Mouse (Mus musculus) c-Kit-negative CD71-positive TER-119-positive erythroid progenitor cells, embryonic 14.5 days (primary cell): Measurements from ENCODE around the gene Akr1c12.
"Not testable (repeated sequence)": the region's sequence is repeated elsewhere in the genome, so short reads cannot be mapped to it uniquely, and the experiment has no call there.

Source experiments
- DNase-seq: peaks from one replicate; pipeline ENCODE4 v3.0.0-alpha.2; 2013; ENCODE audit warnings: low read depth, low spot score

Gene Akr1c12

GRCm38 (mm10) chr13:4279284-4279683, at the start of gene Akr1c12:
Akr1c12 (minus strand) TSS chr13:4279433.
- DNase-seq: no peak

- DNase-seq: no peak
Observed at GRCm38 (mm10) chr13:4318773-4319172, 39.5 kb upstream of the Akr1c12 start.

GRCm38 (mm10) chr13:4313907-4314306, 34.7 kb upstream of the Akr1c12 start:
- DNase-seq: no peak

GRCm38 (mm10) chr13:4304861-4305565, 25.8 kb upstream of the Akr1c12 start:
- DNase-seq: no peak

GRCm38 (mm10) chr13:4296991-4297390, 17.8 kb upstream of the Akr1c12 start:
- no peak for DNase-seq

DNA sequence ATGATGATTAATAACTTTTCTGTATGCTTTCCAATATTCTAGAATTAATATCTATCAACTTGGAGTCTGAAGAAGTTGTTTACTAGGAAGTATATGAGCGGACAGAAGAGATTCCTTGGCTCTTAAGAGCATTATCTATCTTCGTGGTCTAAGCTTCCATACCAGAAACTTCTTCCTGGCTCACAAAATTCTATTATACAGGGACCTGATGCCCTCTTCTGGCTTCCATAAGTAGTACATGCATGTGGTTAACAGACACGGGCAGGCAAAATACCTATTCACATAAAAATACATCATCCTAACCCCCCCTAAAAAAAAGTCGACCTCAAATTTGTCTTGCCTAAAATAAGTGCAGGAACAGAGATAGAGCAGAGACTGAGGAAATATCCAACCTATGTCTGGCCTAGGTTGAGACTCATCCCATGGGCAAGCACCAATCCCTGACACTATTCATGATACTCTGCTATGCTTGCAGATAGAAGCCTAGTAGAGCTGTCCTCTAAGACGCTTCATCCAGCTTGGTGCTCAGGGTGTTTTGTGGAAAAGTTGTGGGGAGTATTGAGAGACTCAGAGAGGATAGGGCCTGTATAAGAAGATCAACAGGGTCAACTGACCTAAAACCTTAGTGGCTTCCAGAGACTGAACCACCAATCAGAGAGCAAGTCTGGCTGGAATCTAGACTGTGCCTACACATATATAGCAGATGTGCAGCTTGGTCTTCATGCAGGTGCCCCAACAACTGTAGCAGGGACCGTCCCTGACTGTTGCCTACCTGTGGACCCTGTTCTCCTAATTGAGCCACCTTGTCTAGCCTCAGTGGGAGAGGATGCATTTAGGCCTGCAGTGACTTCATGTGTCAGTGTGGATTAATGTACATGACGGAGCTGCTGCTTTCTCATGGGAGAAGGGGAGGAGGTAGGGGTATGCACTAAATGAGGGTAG, 2.5 kb upstream of the Akr1c12 start:
- DNase-seq: no peak

DNA sequence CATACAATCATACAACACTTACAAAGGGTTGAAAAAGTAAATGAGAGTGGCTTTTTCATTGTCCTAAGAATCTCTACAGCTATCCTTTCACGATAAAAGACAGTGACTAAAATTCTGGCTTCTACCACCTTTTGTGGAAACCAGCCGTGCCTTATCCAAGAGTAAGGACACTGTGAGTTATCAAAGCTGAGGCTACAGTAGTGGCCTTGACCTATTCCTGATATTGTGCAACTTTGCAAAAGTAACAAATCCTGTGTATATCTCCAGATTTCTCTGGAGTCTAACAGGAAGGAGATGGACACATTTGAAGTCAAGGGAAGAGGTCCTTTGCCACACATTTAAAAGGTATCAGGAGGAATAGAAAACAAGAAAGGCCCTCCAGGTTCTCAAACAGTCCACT, 1.7 kb downstream of the Akr1c12 start:
- DNase-seq: no peak

DNA sequence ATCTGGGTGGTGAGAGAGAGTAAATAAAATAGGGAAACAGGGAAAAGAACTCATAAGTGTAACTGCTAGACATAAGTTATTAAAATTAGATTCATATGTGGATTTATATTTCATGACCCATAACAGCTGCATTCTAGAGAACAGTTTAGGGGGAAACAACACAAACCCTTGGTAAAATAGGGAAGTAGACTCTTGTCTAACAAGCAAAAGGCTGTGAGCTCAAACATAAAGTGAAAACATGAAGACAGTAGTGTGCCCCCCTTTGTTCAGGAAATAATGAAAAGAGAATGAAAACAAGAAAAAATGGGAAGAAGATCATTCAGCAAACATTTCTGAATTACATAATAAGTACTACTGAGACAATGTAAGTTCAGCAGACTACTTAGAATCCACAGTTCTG, 8.4 kb downstream of the Akr1c12 start:
- DNase-seq: no peak

- not testable (repeated sequence) for DNase-seq
Observed at GRCm38 (mm10) chr13:4265455-4265854, 13.8 kb downstream of the Akr1c12 start.

DNA sequence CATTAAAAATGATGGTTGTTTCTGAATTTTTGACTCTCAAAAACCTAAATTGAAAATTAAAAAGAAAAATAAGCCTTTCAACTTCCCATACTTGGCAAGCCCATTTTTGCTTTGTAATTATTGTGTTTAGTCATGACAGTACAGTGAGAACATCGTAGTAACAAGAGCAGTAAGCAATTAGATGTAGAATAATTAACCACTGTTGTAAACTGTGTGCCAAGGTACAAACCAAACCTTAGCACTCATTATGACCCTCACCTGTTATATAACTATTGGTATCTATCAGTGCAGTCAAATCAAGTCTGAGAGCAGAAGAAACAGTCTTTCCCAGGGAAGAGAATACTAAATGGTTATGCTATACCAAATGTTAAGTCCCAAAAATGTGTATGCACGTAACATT, 14.2 kb downstream of the Akr1c12 start:
- no peak for DNase-seq

- no peak for DNase-seq
Observed at GRCm38 (mm10) chr13:4264612-4265011, 14.6 kb downstream of the Akr1c12 start.

- DNase-seq: no peak
Observed at GRCm38 (mm10) chr13:4257349-4257748, 21.9 kb downstream of the Akr1c12 start.

DNA sequence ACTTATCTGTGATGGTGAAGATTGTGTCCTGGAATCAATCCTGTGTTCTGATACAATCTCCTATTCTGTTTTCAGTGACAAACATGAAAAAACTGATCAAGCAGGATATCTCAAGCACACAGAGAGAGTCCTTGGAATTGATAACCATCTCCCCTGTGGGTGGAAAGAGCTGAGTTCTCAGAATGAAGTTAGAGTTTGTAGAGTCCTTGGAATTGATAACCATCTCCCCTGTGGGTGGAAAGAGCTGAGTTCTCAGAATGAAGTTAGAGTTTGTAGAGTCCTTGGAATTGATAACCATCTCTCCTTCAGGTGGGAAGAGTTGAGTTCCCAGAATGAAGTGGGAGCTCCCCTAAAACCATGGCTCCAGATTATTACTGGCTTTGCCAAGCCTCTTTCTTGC, 22.3 kb downstream of the Akr1c12 start:
- not testable (repeated sequence) for DNase-seq

DNA sequence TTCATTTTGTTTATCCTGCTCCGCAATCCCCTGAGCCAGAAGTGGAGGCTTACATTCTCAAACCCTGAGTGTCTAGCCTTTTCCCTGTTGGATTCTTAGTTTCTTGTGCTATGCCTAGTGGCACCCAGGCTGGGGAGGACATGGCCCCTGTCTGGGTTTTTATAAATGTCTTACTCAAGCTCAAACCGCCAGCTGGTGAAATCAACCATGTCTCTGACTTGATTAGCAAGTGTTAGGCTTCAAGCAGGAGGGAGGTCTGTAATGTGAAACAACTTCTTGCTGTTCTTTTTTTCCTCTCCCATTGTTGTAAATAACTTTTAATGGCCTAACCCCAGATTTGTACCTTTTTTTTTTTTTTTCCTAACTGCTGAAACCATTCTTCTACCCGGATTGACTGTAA, 29.9 kb downstream of the Akr1c12 start:
- DNase-seq: no peak

GRCm38 (mm10) chr13:4244861-4245559, 34.2 kb downstream of the Akr1c12 start:
- no peak for DNase-seq

DNA sequence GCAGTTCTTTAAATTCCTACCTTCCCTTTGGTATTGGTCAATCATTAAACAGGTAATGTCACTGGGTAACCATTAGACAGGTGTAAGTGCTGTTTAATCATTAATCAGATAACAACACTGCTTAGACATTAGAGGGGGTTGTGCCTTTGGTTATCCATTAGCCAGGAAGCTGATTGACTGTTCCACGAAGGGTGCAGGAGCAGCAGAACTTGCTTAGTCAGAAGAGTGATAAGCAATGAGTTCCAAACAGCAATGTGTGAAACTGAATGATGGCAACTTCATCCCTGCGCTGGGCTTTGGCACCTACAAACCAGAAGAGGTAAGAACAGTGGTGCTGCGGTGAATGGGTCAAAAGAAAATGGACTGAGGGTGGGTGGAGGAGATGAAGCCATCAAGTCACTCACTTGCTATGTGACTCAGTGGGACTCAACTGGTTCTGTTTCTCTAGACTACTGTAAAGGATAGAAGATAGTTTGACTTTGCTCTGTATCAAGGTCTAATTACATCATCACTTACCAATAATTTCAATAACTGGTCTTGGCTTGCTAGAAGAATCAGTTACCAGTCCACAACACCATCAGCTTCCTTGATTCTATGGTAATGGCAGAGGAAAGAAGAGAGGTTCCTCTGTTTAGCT, 45.6 kb downstream of the Akr1c12 start:
- no peak for DNase-seq

DNA sequence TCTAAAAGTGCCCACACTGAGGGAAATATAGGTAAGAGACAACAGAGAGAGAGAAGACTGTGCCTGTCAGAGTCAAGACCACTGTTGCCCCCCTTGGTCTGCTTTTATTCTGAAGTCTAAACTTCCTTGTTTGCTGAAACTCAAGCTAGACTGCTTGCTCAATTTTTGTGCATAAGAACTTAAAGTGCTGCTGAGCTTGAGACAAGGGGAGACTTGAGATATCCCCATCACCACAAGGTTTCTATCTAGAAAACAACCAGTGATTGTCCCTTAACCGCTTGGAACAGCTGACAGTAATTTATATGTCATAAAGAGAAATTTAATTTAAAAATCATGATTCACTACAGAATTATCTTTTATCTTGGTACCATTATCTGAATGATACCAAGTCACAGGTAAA, 46.1 kb downstream of the Akr1c12 start:
- no peak for DNase-seq

DNA sequence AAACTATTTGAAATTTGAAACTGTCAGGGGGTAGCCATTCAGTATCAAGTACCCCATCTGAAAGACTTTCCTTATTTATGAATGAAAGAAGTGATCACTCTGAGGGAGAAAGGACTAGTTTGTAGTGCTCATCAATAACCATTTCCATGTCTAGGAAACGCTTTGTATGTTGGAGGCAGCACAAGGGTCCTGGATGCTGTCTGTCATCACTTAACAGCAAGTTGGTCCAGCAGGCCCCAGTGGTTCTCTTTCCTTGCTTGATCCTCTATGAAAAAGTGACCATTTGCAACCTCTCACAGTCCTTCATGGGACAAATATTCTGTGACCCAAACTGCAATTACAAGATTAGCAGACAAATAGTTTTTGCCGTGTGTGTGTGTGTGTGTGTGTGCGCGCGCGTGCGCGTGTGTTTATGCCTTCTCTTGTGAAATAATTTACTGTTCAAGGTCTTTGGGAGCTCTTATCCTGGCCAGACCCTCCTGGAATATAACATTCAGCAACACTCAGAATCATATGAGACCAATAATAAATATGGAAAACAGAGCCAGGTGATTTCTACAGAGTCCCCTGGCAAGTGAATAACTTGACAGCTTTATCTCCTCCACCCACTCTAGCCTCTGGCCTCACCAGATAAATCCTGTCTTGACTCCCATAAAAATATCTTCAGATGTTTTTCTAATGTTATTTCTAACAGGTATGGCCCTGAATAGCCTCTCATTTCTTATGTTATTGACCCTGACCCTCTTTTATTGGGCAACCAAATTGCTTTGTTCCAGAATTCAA, 48.2 kb downstream of the Akr1c12 start:
- DNase-seq: no peak

DNA sequence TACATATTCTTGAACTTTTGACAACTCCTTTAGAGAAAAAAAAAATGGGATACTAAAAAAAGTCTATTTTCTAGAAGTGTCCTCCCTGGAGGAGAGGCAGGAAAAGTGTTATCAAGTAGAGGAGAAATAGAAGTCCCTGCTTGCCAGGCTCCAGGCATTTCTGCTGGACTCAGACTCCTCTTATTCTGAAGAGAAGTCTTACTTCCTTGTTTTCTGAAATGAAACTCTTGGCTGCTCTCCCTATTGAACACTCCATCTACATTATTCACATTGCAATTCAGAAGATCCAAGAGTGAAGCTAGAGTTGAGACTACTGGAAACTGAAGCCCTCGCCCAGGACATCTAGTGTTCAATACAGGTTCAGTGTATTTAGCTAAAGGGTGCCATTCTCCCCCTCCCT, 50.8 kb downstream of the Akr1c12 start, which contains the start of gene Akr1c19:
Gene Akr1c19, plus strand, starts transcription at position 260 of the 400 bp plus-strand sequence.
- no peak for DNase-seq
